Mouse (Mus musculus) heart, embryonic 16.5 days (tissue): ENCODE results near the gene Ereg. TPM values are rescaled to one million over a fixed set of nuclear protein-coding genes. Genes with fewer than 3 reads are reported as not detected.

ENCODE experiments used
- ATAC-seq: fragments of 200-750 bp; cut with Nextera tagmentation; replicated peaks from 2 replicates; pipeline ENCODE4 v1.8.0; 2017; ENCODE audit warnings: moderate number of reproducible peaks; ENCODE audit not compliant: insufficient read depth, low FRiP score; ENCODE audit errors: extremely low read depth
- H3K27ac ChIP-seq: fragments of 300-500 bp; sonication (generic); 2 replicates; pipeline ENCODE4 v1.5.1; 2014; ENCODE audit warnings: mild to moderate bottlenecking, low read length, control low read depth, moderate library complexity
- H3K27me3 ChIP-seq: fragments of 300-500 bp; sonication (generic); 2 replicates; pipeline ENCODE4 v1.6.1; 2014; ENCODE audit warnings: low read length, mixed read lengths; ENCODE audit not compliant: control insufficient read depth, insufficient read depth
- H3K36me3 ChIP-seq: fragments of 300-500 bp; sonication (generic); 2 replicates; pipeline ENCODE4 v1.6.1; 2014; ENCODE audit not compliant: control insufficient read depth, insufficient read depth
- H3K4me1 ChIP-seq: fragments of 300-500 bp; sonication (generic); 2 replicates; pipeline ENCODE4 v1.6.1; 2014; ENCODE audit warnings: low read length, mixed read lengths; ENCODE audit not compliant: control insufficient read depth, insufficient read depth
- H3K4me2 ChIP-seq: fragments of 300-500 bp; sonication (generic); 2 replicates; pipeline ENCODE4 v1.6.1; 2014; ENCODE audit warnings: low read depth, mild to moderate bottlenecking, control low read depth, low read length
- H3K4me3 ChIP-seq: fragments of 300-500 bp; sonication (generic); 2 replicates; pipeline ENCODE4 v1.5.1; 2014; ENCODE audit warnings: mild to moderate bottlenecking, control low read depth, low read length
- H3K9ac ChIP-seq: fragments of 300-500 bp; sonication (generic); 2 replicates; pipeline ENCODE4 v1.6.1; 2014; ENCODE audit warnings: low read length, control low read depth
- H3K9me3 ChIP-seq: fragments of 300-500 bp; sonication (generic); replicated peaks from 2 replicates; pipeline ENCODE4 v1.6.1; 2016; ENCODE audit warnings: low read length; ENCODE audit not compliant: control insufficient read depth
- WGBS: fragments of 180-500 bp; shearing (Covaris S2); extraction: QIAGEN DNeasy Blood & Tissue Kit; methylation state at CpG from one replicate; pipeline ENCODE4 v1.1.7; 2014; 5-methylcytosine and 5-hydroxymethylcytosine counted together
- polyA plus RNA-seq: library from polyadenylated mRNA; unstranded; fragments of >200 nt; fragmentation: Nextera tagmentation; extraction: Ambion mirVana; gene quantifications from 2 replicates; pipeline ENCODE4 v1.2.1, GENCODE M21; 2015

Ereg gene
- polyA plus RNA-seq, 1 experiment from 2014 or later = 0.04 TPM

DNA sequence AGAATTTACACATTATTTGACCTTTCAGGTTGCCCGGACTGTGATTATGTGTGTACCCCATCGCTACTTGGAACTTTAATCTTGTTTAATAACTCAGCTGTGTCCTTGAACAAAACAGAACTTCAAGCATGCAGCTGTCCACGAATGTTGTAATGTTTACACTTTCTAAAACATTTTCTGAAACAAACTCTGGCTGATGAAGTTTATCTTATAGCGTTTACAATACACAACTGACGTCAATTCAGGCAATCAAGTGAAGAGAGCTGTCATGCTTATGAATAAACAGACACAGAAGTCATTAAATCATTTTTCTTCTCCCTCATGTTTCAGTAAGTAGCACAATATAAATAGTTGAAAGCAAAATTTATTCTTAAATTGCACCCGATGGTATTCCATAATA lies 26.4 kb upstream of the Ereg start:
- Histone ChIP-seq H3K36me3 (no peaks in the 10 kb centered on the region), H3K4me2 (no peak overlapping the region), H3K4me1 (no peaks in the 10 kb centered on the region), H3K27ac (no peak overlapping the region), H3K9me3 (no peaks in the 10 kb centered on the region), H3K27me3 (no peaks in the 10 kb centered on the region), H3K9ac (no peak overlapping the region), H3K4me3 (no peak overlapping the region)
- ATAC-seq = no peak
- WGBS = 68% methylated on average over 6 of the region's 6 CpGs

DNA sequence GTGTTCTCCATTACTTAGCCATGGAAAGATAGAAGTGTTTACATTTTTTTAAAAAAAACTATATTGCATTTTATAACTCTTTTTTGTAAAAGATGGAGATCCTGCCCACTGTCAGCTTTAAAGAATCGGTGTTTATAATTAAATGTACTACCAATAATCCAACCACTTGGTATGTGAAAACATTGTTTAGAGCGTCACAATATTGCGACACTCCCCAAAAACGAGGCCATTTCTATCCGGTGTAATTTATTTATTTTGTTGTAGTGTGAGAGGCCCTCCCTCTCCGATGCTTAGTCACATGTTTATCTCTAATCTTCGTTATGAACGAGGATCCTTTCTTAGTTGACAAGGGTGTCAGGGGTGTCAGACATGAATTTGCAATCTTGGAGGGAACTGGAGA lies 26.0 kb upstream of the Ereg start:
- Histone ChIP-seq H3K36me3 (no peaks in the 10 kb centered on the region), H3K9me3 (no peaks in the 10 kb centered on the region), H3K4me1 (no peaks in the 10 kb centered on the region), H3K9ac (no peak overlapping the region), H3K4me3 (no peak overlapping the region), H3K27ac (no peak overlapping the region), H3K27me3 (no peaks in the 10 kb centered on the region), H3K4me2 (no peak overlapping the region)
- no peak for ATAC-seq
- WGBS = 69% methylated on average over 8 of the region's 8 CpGs

DNA sequence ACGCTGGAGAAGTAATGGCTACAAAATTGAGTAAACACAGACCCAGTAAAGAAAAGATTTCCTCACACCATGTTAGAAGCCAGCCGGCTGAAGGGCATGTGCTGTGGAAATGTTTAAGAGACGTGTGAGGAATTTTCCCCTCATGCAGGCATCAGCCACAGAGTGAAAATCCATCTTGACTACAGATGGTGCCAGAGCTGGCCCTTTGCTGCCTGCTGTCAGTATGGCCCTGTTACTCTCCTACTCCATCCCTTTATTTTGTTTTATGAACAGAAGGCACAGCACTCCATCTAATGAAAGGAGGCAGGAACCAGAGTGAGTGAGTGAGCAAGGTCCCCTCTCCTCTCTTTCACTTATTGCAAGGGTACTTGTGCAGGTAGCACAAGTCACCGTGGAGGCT lies 2.1 kb upstream of the Ereg start:
- H3K27me3 ChIP-seq = peaks cover 6% of the 10 kb centered on the region
- no peak overlapping the region for H3K4me2 ChIP-seq
- no peaks in the 10 kb centered on the region for H3K9me3 ChIP-seq
- ATAC-seq = no peak
- no peak overlapping the region for H3K27ac ChIP-seq
- no peak overlapping the region for H3K9ac ChIP-seq
- peaks cover 4% of the 10 kb centered on the region; the same call in 1 of the 2 replicates for H3K4me1 ChIP-seq
- no peak overlapping the region for H3K4me3 ChIP-seq
- WGBS = 68% methylated on average over 4 of the region's 4 CpGs
- H3K36me3 ChIP-seq = no peaks in the 10 kb centered on the region

DNA sequence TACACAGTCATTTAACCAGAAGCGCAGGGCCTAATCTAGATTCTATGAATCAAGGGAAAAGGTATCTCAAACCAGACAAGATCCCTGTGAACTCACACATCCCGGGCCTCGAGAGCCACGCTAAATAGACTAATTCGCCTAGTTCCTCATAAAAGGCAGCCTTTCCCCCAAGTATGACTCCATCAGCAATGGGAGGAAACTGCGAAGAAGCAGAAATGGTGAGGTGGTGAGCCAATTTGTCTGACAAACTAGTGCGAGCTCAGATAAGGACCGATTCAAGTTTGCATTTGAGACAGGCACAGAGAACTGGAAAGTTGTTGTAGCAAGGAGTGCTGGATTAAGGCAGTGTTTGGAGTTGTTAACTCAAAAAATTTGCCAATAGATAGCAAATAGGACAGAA lies 796 bp upstream of the Ereg start:
- Histone ChIP-seq H3K4me2 (peak overlapping the region; percentile 63), H3K9me3 (no peaks in the 10 kb centered on the region), H3K27ac (peak overlapping the region; percentile 23), H3K4me1 (peaks cover 4% of the 10 kb centered on the region; the same call in 1 of the 2 replicates), H3K4me3 (peak overlapping the region; percentile 52; the same call in 1 of the 2 replicates), H3K9ac (no peak overlapping the region), H3K27me3 (peaks cover 6% of the 10 kb centered on the region), H3K36me3 (no peaks in the 10 kb centered on the region)
- WGBS = 57% methylated on average over 8 of the region's 8 CpGs
- ATAC-seq = 0 out of 2 replicates have a peak, but pooled peaks have one; percentile 10

DNA sequence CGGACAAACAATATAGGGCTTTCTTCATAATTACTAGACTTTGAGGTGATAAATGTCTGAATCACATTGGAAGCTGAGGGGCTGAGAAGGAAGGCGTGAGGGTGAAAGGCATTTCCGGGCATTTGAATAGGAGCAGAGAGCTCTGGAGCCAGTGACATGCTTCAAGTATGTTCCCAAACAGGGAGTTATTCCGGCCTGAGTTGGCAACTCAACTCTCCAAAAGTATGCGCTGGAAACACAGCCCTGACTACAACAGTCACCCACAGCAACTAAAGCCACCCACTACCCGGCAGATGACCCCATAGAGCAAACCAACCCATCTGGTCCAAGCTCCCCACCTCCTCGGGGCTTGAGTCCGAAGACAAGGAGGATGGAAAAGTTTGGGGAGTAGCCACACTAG lies 396 bp upstream of the Ereg start:
- H3K4me2 ChIP-seq = peak overlapping the region; percentile 63
- H3K4me3 ChIP-seq = peak overlapping the region; percentile 52
- 26% methylated on average over 8 of the region's 8 CpGs for WGBS
- H3K36me3 ChIP-seq = no peaks in the 10 kb centered on the region
- H3K27me3 ChIP-seq = peaks cover 6% of the 10 kb centered on the region
- peak overlapping the region; percentile 23; the same call in 1 of the 2 replicates for H3K27ac ChIP-seq
- ATAC-seq = 0 out of 2 replicates have a peak, but pooled peaks have one; percentile 52
- peaks cover 4% of the 10 kb centered on the region; the same call in 1 of the 2 replicates for H3K4me1 ChIP-seq
- no peaks in the 10 kb centered on the region for H3K9me3 ChIP-seq
- H3K9ac ChIP-seq = peak overlapping the region; percentile 31; the same call in 1 of the 2 replicates

DNA sequence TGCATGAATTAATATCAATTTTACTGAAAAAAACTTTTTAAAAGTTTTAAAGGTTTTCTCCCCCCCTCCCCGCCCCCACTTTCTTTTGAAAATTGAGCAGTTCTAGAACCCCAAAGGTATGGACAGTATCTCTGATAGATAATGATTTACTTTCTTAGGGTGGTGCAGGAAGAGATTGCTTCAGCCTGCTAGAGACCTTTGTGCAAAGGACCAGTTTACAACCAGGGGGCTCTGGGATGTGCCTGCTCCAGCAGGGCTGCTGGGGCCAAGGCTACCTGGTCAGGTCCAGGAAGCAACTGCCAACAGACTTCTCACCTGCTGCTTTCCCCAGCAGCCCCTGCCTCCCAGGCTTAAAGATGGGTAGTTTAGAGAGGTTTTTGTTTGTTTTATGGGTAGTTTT lies 599 bp downstream of the Ereg start:
- no peak overlapping the region for H3K9ac ChIP-seq
- peaks cover 6% of the 10 kb centered on the region for H3K27me3 ChIP-seq
- H3K4me1 ChIP-seq = peaks cover 4% of the 10 kb centered on the region; the same call in 1 of the 2 replicates
- H3K27ac ChIP-seq = no peak overlapping the region
- no peaks in the 10 kb centered on the region for H3K9me3 ChIP-seq
- no peak for ATAC-seq
- peak overlapping the region; percentile 63 for H3K4me2 ChIP-seq
- H3K36me3 ChIP-seq = no peaks in the 10 kb centered on the region
- H3K4me3 ChIP-seq = peak overlapping the region; percentile 52
- 50% methylated on average over 1 of the region's 1 CpGs for WGBS

DNA sequence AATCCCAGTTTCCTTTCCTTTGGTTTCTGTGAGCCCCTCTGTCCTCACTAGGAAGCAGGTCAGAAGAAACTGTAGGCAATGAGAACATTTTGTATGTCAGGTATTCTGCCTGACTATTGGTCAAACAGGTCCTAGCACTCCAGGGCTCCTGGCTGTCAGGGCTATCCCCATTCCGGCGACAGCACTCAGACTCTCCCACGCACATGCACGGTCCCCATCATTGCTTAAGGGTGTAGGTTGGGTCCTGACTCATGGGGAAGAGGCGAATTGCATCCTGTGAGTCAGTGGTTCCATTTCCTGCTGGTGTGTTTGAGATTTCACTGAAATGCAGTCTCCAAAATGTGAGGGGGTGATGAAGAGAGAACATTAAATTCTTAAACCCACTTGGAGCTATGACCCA lies 8.6 kb downstream of the Ereg start:
- Histone ChIP-seq H3K4me3 (no peak overlapping the region), H3K4me1 (no peaks in the 10 kb centered on the region), H3K9me3 (no peaks in the 10 kb centered on the region), H3K36me3 (no peaks in the 10 kb centered on the region), H3K27ac (no peak overlapping the region), H3K4me2 (no peak overlapping the region), H3K27me3 (no peaks in the 10 kb centered on the region; the same call in 1 of the 2 replicates), H3K9ac (no peak overlapping the region)
- 65% methylated on average over 5 of the region's 5 CpGs for WGBS
- ATAC-seq = no peak

DNA sequence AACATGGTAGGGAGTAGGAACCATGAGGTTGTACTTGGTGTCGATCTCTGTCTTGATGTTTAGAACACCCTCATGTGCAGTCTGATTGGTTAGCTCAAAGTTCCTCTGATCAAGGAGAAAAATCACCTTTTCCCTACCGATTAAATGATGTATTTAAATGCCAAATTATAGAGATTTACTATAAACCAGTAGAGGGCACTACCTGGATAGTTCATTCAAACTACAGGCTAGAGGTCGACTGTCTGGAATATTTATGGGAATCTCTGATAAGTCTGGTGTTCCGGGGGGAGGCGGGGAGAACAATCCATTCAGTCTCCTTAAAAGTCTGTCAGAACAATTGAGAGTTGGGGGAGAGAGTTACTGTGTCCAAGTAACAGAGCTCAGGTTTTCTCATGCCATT lies 10.9 kb downstream of the Ereg start:
- ATAC-seq = no peak
- H3K27me3 ChIP-seq = no peaks in the 10 kb centered on the region; the same call in 1 of the 2 replicates

DNA sequence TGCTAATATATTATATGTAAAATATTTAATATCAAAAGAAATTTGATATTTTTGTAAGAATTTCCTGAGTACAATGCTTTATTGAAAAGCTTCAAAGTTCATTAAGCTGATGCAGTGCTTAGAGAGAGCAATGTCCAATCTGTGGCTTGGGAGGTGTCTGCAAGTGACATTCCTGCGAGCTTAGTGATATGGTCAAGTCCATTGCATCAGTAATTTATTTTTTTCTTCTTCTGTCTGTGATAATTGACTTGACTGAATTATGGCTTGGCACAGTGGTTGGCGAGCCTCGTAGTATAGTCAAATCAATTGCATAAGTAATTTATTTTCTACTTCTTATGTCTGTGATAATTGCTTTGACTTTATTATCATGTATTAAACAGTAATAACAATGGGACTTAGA lies 15.9 kb downstream of the Ereg start:
- H3K9me3 ChIP-seq = no peaks in the 10 kb centered on the region
- no peak for ATAC-seq
- H3K27ac ChIP-seq = no peak overlapping the region
- no peak overlapping the region for H3K4me2 ChIP-seq
- H3K4me1 ChIP-seq = no peaks in the 10 kb centered on the region
- no peak overlapping the region for H3K4me3 ChIP-seq
- WGBS = 79% methylated on average over 3 of the region's 3 CpGs
- H3K36me3 ChIP-seq = no peaks in the 10 kb centered on the region
- H3K9ac ChIP-seq = no peak overlapping the region
- H3K27me3 ChIP-seq = no peaks in the 10 kb centered on the region

More for the DNA sequence above, 10.9 kb downstream of the Ereg start:
- H3K4me2 ChIP-seq = no peak overlapping the region
- H3K4me1 ChIP-seq = no peaks in the 10 kb centered on the region
- H3K36me3 ChIP-seq = no peaks in the 10 kb centered on the region
- no peak overlapping the region for H3K4me3 ChIP-seq
- no peak overlapping the region for H3K9ac ChIP-seq
- H3K9me3 ChIP-seq = no peaks in the 10 kb centered on the region
- WGBS = 53% methylated on average over 5 of the region's 5 CpGs
- no peak overlapping the region for H3K27ac ChIP-seq
